Mouse (Mus musculus) midbrain, embryonic 14.5 days (tissue): ENCODE data around the gene Ifit3b. TPM values are rescaled to one million over a fixed set of nuclear protein-coding genes. Genes with fewer than 3 reads are reported as not detected.
"Not testable (repeated sequence)": the region's sequence is repeated elsewhere in the genome, so short reads cannot be mapped to it uniquely, and the experiment has no call there.

Experiments
- ATAC-seq: fragments of 200-750 bp; cut with Nextera tagmentation; 2 replicates; pipeline ENCODE4 v1.8.0; 2017; ENCODE audit warnings: moderate number of reproducible peaks, moderate library complexity; ENCODE audit not compliant: low FRiP score, low TSS enrichment
- DNase-seq: peaks from one replicate; pipeline ENCODE4 v3.0.0-alpha.2; 2015
- H3K27ac ChIP-seq: fragments of 300-500 bp; sonication (generic); replicated peaks from 2 replicates; pipeline ENCODE4 v1.5.1; 2014; ENCODE audit warnings: mild to moderate bottlenecking, low read depth, low read length, moderate library complexity
- H3K27me3 ChIP-seq: fragments of 300-500 bp; sonication (generic); 2 replicates; pipeline ENCODE4 v1.6.1; 2014; ENCODE audit warnings: low read length, control low read depth, mixed read lengths; ENCODE audit not compliant: control insufficient read depth, insufficient read depth
- H3K36me3 ChIP-seq: fragments of 300-500 bp; sonication (generic); 2 replicates; pipeline ENCODE4 v1.6.1; 2014; ENCODE audit warnings: low read length, control low read depth; ENCODE audit not compliant: control insufficient read depth, insufficient read depth
- H3K4me1 ChIP-seq: fragments of 300-500 bp; sonication (generic); 2 replicates; pipeline ENCODE4 v1.6.1; 2014; ENCODE audit warnings: mild to moderate bottlenecking, antibody characterized with exemption, low read length, control low read depth; ENCODE audit not compliant: control insufficient read depth, insufficient read depth
- H3K4me2 ChIP-seq: fragments of 300-500 bp; sonication (generic); 2 replicates; pipeline ENCODE4 v1.6.1; 2014; ENCODE audit warnings: mild to moderate bottlenecking, low read length, moderate library complexity
- H3K4me3 ChIP-seq: fragments of 300-500 bp; sonication (generic); replicated peaks from 2 replicates; pipeline ENCODE4 v1.5.1; 2014; ENCODE audit warnings: low read depth, low read length
- H3K9ac ChIP-seq: fragments of 300-500 bp; sonication (generic); replicated peaks from 2 replicates; pipeline ENCODE4 v1.6.1; 2014; ENCODE audit warnings: mild to moderate bottlenecking, low read length, moderate library complexity
- H3K9me3 ChIP-seq: fragments of 300-500 bp; sonication (generic); 2 replicates; pipeline ENCODE4 v1.6.1; 2016; ENCODE audit warnings: low read length, control low read depth, mixed read lengths; ENCODE audit not compliant: control insufficient read depth
- WGBS: fragments of 180-500 bp; shearing (Covaris S2); extraction: QIAGEN DNeasy Blood & Tissue Kit; methylation state at CpG from one replicate; pipeline ENCODE4 v1.1.7; 2014; 5-methylcytosine and 5-hydroxymethylcytosine counted together
- polyA plus RNA-seq: library from polyadenylated mRNA; unstranded; fragments of >200 nt; fragmentation: Nextera tagmentation; extraction: Ambion mirVana; gene quantifications from 2 replicates; pipeline ENCODE4 v1.2.1, GENCODE M21; 2014

Ifit3b gene
- 1.2 TPM in 1 of 2 replicates, not detected in the other for polyA plus RNA-seq

DNA sequence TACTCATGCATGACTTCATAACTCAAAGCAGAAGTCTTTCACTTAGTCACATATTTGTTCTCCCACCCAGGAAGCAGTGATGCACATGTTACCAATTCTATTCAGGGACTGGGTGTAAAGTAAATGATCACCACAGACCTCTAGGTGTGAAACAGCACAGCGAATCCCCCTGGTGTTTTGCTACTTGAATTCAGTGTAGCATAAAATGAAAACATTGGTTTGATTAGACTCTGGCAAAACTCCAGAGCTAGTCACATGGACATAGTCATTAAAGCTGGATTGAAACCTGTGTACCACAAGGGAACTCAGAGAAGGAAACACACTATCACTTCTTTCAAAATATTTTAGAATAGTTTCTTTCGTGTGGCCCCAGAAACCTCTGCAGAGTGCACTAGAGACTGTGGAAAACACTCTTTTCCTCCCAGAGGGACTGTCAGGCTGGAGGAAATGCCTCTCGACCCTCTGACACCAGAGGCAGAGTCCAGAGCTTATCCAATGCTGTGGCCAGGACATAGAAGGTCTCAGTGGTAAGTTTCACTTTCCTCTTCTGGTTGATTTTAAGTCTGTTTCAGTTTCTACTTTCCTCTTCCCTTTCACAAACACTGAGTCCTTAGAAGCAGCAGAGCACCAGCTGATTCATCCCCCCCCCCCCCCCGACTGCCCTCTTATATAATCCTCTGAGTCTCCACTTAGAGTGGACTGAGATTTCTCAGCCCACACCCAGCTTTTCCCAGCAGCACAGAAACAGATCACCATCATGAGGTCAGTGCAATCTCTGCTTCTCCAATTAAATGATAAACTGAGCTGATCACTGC lies at the start of gene Ifit3b:
Gene Ifit3b (plus strand): TSS at position 734 of the 815 bp plus-strand sequence.
- not testable (repeated sequence) for H3K9ac ChIP-seq, H3K27me3 ChIP-seq, H3K27ac ChIP-seq, H3K4me1 ChIP-seq, H3K9me3 ChIP-seq, H3K36me3 ChIP-seq, H3K4me2 ChIP-seq, H3K4me3 ChIP-seq
- WGBS = 67% methylated on average over 4 of the region's 4 CpGs
- DNase-seq (peak; percentile 34), ATAC-seq (peak; percentile 21; the same call in 1 of the 2 replicates)

DNA sequence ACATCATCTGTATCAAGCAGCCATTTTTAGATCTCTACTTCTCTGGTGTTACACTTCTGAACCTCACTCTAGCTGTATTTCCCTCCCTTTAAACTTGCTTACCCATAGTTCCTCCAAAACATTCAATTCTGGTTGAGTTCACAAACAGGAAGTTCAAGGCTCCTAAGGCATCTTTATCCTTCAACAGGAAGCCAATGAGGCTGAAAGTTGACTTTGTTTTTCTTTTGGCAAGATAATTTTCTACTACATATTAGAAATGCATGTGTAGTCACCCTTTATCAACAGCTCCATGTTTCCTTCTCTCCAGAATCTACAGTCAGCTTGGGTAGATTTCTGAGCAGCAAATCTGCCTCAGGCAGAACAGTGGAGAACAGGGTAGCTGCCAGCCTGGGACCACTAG lies 45.2 kb upstream of the Ifit3b start:
- no peak for ATAC-seq
- Histone ChIP-seq H3K27me3 (no peaks in the 10 kb centered on the region), H3K4me1 (no peaks in the 10 kb centered on the region), H3K9ac (no peak overlapping the region), H3K4me2 (no peak overlapping the region), H3K36me3 (no peaks in the 10 kb centered on the region), H3K27ac (no peak overlapping the region), H3K9me3 (no peaks in the 10 kb centered on the region), H3K4me3 (no peak overlapping the region)
- no peak for DNase-seq

DNA sequence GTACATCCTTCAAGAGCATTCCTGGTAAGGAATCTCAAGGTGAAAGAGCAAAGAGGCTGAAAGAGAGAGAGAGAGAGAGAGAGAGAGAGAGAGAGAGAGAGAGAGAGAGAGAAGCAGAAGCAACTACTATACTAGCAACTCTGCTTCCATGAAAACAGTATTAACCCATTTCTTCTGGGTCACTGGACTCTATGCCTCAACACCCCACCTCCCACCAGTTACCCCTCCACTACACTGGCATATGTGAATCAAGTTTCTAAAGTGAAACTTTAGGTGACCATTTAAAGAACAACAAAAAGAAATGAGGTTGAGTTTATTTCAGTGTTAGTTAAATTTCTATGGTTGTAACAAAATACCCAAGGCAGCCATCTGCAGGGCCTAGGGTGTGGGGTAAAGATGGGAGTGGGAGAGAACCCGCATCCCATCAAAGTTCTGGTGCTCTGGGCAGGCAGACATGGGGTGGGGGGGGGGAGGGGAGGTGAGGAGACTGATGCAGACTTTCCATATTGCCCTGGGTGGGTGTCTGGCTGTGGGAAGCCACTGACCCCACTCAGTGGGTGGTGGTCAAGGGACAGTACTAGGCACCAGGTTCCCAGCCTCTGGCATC lies 41.5 kb upstream of the Ifit3b start:
- WGBS = 90% methylated on average over 1 of the region's 1 CpGs
- Histone ChIP-seq H3K9ac (no peak overlapping the region), H3K4me2 (no peak overlapping the region), H3K27ac (no peak overlapping the region), H3K27me3 (no peaks in the 10 kb centered on the region), H3K9me3 (no peaks in the 10 kb centered on the region), H3K4me3 (no peak overlapping the region), H3K36me3 (no peaks in the 10 kb centered on the region), H3K4me1 (no peaks in the 10 kb centered on the region)
- no peak for DNase-seq
- no peak for ATAC-seq

DNA sequence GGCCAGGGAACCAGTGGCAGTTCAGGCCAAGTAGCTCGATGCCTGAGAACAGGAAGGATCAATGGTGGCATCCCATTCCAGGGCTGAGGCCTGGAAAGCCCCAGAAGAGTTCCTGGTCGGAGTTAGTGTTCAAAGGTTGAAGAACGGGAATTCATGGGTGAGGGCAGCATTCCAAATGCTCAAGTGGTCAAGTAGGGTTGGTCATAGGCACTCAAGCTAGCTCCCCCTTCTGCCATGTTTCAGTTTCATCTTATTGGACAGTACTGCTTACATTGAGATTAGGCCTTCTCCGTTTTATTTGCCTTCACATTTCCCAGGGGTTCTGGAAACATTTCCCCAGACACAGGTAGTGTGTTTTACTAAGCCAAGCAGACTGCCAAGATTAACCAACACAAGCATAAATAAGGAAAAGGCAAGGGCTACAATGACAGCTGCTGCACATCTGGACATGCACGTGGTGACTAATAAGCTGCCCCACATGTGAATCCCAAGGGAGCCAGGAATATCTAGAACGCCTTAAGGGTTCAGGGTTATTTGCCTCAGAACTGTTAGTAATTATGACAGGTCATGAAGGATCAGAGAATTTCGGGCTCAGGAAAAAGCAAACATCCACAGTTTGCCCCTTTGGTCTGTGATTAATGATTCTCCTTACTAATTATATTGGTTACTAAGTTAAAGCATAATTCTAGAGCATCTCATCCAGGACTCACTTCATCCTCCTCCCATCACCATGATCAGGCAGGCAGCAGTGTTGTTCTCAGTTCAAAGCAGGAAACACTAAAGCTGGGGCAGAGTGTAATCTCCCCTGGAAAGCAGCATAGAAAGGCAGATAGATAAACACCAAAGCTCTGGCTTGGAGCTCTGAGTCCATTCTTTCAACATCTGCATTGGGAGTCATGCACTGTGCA lies 38.5 kb upstream of the Ifit3b start:
- ATAC-seq (no peak), DNase-seq (no peak)
- H3K4me2 ChIP-seq = no peak overlapping the region
- no peak overlapping the region for H3K27ac ChIP-seq
- no peaks in the 10 kb centered on the region for H3K4me1 ChIP-seq
- no peaks in the 10 kb centered on the region for H3K27me3 ChIP-seq
- H3K36me3 ChIP-seq = no peaks in the 10 kb centered on the region
- H3K9me3 ChIP-seq = no peaks in the 10 kb centered on the region
- WGBS = 80% methylated on average over 7 of the region's 7 CpGs
- no peak overlapping the region for H3K4me3 ChIP-seq
- no peak overlapping the region for H3K9ac ChIP-seq

DNA sequence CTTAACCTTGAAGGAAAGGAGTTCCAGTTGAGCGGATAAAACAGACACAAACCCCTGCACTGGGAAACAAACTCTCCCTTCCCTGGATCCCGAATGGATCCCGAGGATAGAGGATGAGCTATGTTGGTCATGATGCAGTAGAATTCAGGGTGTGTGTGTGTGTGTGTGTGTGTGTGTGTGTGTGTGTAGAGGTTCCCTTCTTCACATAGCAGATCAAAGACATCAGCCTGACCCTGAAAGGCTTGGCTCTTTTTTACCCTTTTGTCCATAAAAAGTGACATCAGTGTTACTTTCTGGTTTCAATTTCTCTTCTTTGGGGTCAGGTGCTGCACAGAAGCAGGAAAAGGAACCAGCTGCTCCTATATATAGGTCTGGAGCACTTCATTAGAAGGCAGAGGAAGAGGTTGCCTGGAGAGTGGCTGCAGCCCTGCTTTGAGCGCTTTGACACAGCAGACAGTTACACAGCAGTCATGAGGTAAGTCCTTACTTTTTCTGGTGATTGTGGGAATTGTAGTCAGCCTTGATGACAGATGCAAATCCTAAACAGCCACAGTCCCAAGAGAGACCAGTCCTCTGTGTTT lies 37.8 kb upstream of the Ifit3b start:
- ATAC-seq = no peak
- no peaks in the 10 kb centered on the region for H3K27me3 ChIP-seq
- no peak overlapping the region for H3K27ac ChIP-seq
- H3K4me2 ChIP-seq = no peak overlapping the region
- no peak overlapping the region for H3K4me3 ChIP-seq
- 60% methylated on average over 4 of the region's 4 CpGs for WGBS
- no peak overlapping the region for H3K9ac ChIP-seq
- H3K9me3 ChIP-seq = no peaks in the 10 kb centered on the region
- no peaks in the 10 kb centered on the region for H3K4me1 ChIP-seq
- DNase-seq = no peak
- no peaks in the 10 kb centered on the region for H3K36me3 ChIP-seq

DNA sequence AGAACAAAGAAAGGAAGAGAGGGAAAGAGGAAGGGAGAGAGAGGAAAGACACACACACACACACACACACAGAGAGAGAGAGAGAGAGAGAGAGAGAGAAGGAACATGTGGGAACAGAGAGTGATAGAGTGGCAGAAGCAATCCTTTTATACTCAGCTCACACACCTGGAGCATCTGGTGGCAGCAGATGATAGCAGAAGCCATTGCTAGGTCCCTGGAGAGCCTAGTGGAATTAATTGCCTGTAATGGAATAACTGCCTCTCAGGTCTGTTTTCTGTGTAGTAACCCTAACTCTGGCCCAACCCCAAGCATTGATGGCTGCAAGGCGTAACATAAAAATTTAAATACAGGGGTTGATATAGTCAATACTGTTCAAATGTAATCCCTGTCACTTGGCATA lies 36.7 kb upstream of the Ifit3b start:
- no peak overlapping the region for H3K4me2 ChIP-seq
- no peak overlapping the region for H3K27ac ChIP-seq
- H3K9me3 ChIP-seq = no peaks in the 10 kb centered on the region
- no peaks in the 10 kb centered on the region for H3K27me3 ChIP-seq
- no peaks in the 10 kb centered on the region for H3K4me1 ChIP-seq
- DNase-seq (peak; percentile 29), ATAC-seq (no peak)
- no peak overlapping the region for H3K9ac ChIP-seq
- no peak overlapping the region for H3K4me3 ChIP-seq
- no peaks in the 10 kb centered on the region for H3K36me3 ChIP-seq
- 80% methylated on average over 1 of the region's 1 CpGs for WGBS

DNA sequence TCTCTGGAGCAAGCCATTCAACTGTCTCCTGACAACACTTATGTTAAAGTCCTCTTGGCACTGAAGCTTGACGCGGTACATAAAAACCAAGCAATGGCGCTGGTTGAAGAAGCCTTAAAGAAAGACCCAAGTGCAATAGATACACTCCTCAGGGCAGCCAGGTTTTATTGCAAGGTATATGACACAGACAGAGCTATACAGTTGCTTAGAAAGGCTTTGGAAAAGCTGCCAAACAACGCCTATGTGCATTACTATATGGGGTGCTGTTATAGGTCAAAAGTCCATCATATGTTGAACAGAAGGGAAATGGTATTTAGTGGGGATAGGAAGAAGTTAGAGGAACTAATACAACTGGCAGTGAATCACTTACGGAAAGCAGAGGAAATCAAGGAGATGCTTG lies 34.1 kb upstream of the Ifit3b start:
- H3K4me3 ChIP-seq = no peak overlapping the region
- ATAC-seq (no peak), DNase-seq (no peak)
- no peaks in the 10 kb centered on the region for H3K36me3 ChIP-seq
- H3K9ac ChIP-seq = no peak overlapping the region
- no peaks in the 10 kb centered on the region for H3K4me1 ChIP-seq
- H3K27ac ChIP-seq = no peak overlapping the region
- 96% methylated on average over 5 of the region's 5 CpGs for WGBS
- no peak overlapping the region for H3K4me2 ChIP-seq
- no peaks in the 10 kb centered on the region for H3K27me3 ChIP-seq
- H3K9me3 ChIP-seq = no peaks in the 10 kb centered on the region

DNA sequence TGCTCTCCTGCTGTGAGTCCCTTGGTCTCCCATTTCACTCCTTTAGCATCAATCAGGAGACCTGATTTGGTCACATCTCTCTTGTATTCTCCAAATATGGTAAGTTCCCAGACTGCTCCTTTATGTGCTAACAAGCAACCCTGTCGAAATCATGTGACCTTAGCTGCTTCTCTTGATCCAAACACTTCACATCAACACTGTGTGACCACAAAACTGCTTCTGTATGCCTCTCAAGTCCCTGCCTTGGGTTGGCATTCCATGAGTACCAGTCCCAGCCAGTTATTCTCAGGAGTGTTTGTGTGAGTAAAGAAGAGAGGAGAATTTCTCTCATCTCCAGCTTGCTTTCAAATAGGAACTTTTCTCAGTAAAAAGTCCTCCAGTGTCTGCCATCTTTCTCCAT lies 30.6 kb upstream of the Ifit3b start:
- Histone ChIP-seq H3K27ac (no peak overlapping the region), H3K4me1 (no peaks in the 10 kb centered on the region), H3K9me3 (no peaks in the 10 kb centered on the region), H3K4me3 (no peak overlapping the region), H3K27me3 (no peaks in the 10 kb centered on the region), H3K36me3 (no peaks in the 10 kb centered on the region), H3K9ac (no peak overlapping the region), H3K4me2 (no peak overlapping the region)
- WGBS = 68% methylated on average over 1 of the region's 1 CpGs
- DNase-seq (no peak), ATAC-seq (no peak)
